Mouse (Mus musculus): ENCODE data around the gene Tmem41b.

GRCm38 (mm10) chr7:109998388-109998787 is 11.7 kb upstream of the Tmem41b start:
- no peak for TF ChIP-seq CTCF (IDR thresholded peaks at IDR 0.05; ENCODE audit: insufficient read depth, low read depth, low read length)
- no peak for TF ChIP-seq POLR2A (IDR thresholded peaks at IDR 0.05; ENCODE audit: insufficient read depth, low read depth, low read length)
